In genomic region chr11:106488126-106488561, GRCm38 (mm10) we compare ENCODE assay signal across 8 mouse cellular contexts. TPM values are rescaled to one million over a fixed set of nuclear protein-coding genes. Genes with fewer than 3 reads are reported as not detected.
DNase-seq lines count a peak whose midpoint lies in the region; ATAC-seq and TF ChIP-seq lines count a peak whose summit lies in the region.

No protein-coding gene starts in this region.

- peak; percentile 18 for ATAC-seq in forebrain, embryonic 16.5 days
- ATAC-seq in liver, postnatal 0 days: peak; percentile 9

- H3K4me1 ChIP-seq in heart, adult 2 months (ENCODE audit: control insufficient read depth, insufficient read depth, low read length): no peaks in the 10 kb centered on the region; the same call in 1 of the 2 replicates
- peaks cover 21% of the 10 kb centered on the region for H3K4me1 ChIP-seq in E14TG2a.4 (replicated peaks; ENCODE audit: low read depth, low read length)
- peaks cover 9% of the 10 kb centered on the region for H3K4me1 ChIP-seq in forebrain, embryonic 16.5 days (replicated peaks; ENCODE audit: control insufficient read depth, insufficient read depth, low read length)
- H3K4me1 ChIP-seq in liver, postnatal 0 days (ENCODE audit: insufficient read depth): peaks cover 20% of the 10 kb centered on the region

- H3K27ac ChIP-seq in heart, adult 2 months: peak overlapping the region; percentile 63
- no peak overlapping the region for H3K27ac ChIP-seq in forebrain, embryonic 16.5 days (ENCODE audit: low read length)
- H3K27ac ChIP-seq in liver, postnatal 0 days (ENCODE audit: low read depth): peak overlapping the region; percentile 98

- no peak for DNase-seq in heart, adult 2 months
- DNase-seq in heart, adult 9 months (ENCODE audit: low spot score in 2 of 2): no peak
- no peak for DNase-seq in liver, postnatal 0 days
- no peak for DNase-seq in left cerebral cortex, adult 11 months (ENCODE audit: low spot score)
- DNase-seq in layer of hippocampus, postnatal 14 days (ENCODE audit: low spot score in 2 of 2): no peak
- no peak for DNase-seq in urinary bladder, adult 2 months (ENCODE audit: low spot score)

- H3K27me3 ChIP-seq in heart, adult 2 months (ENCODE audit: control insufficient read depth, insufficient read depth, low read length): no peaks in the 10 kb centered on the region
- H3K27me3 ChIP-seq in E14TG2a.4 (ENCODE audit: insufficient read depth, low read length): peaks cover 7% of the 10 kb centered on the region
- H3K27me3 ChIP-seq in forebrain, embryonic 16.5 days (replicated peaks; ENCODE audit: control insufficient read depth, insufficient read depth, low read length): no peaks in the 10 kb centered on the region
- H3K27me3 ChIP-seq in liver, postnatal 0 days (ENCODE audit: insufficient read depth, low read length): no peaks in the 10 kb centered on the region

- 0 out of 2 replicates have a peak, but pooled peaks cover 1% of the 10 kb centered on the region for H3K79me2 ChIP-seq in heart, adult 2 months (replicated peaks; ENCODE audit: control insufficient read depth, insufficient read depth, low read length)

- no peaks in the 10 kb centered on the region for H3K9me3 ChIP-seq in E14TG2a.4 (ENCODE audit: low read length)
- H3K9me3 ChIP-seq in forebrain, embryonic 16.5 days (ENCODE audit: control insufficient read depth, low read length): no peaks in the 10 kb centered on the region
- no peaks in the 10 kb centered on the region for H3K9me3 ChIP-seq in liver, postnatal 0 days (ENCODE audit: low read length)

- peak overlapping the region; percentile 21; the same call in 1 of the 2 replicates for H3K9ac ChIP-seq in heart, adult 2 months (ENCODE audit: low read depth, low read length)
- H3K9ac ChIP-seq in forebrain, embryonic 16.5 days (replicated peaks; ENCODE audit: low read depth, low read length): no peak overlapping the region
- peak overlapping the region; percentile 99 for H3K9ac ChIP-seq in liver, postnatal 0 days (replicated peaks)

- TF ChIP-seq CTCF in heart, adult 2 months (IDR thresholded peaks at IDR 0.05): no peak
- no peak for TF ChIP-seq CTCF in E14TG2a.4 (conservative IDR thresholded peaks at IDR 0.05; ENCODE audit: low read length)
- TF ChIP-seq CTCF in liver, postnatal 0 days (IDR thresholded peaks at IDR 0.05; ENCODE audit: low read depth): no peak

- WGBS in heart, adult 2 months: 14% methylated on average over 17 of the region's 17 CpGs
- WGBS in forebrain, embryonic 16.5 days: 14% methylated on average over 17 of the region's 17 CpGs
- 10% methylated on average over 17 of the region's 17 CpGs for WGBS in liver, postnatal 0 days (ENCODE audit: insufficient replicate concordance)

- 0 out of 2 replicates have a peak, but pooled peaks cover 2% of the 10 kb centered on the region for H3K36me3 ChIP-seq in heart, adult 2 months (ENCODE audit: control insufficient read depth, insufficient read depth, low read length)
- no peaks in the 10 kb centered on the region for H3K36me3 ChIP-seq in E14TG2a.4 (ENCODE audit: insufficient read depth, low read length)
- no peaks in the 10 kb centered on the region for H3K36me3 ChIP-seq in forebrain, embryonic 16.5 days (ENCODE audit: control insufficient read depth, insufficient read depth)
- H3K36me3 ChIP-seq in liver, postnatal 0 days (replicated peaks; ENCODE audit: insufficient read depth, low read length): no peaks in the 10 kb centered on the region

- H3K4me2 ChIP-seq in forebrain, embryonic 16.5 days (ENCODE audit: low read length): peak overlapping the region; percentile 72
- H3K4me2 ChIP-seq in liver, postnatal 0 days (ENCODE audit: low read depth, low read length): peak overlapping the region; percentile 93

- intact Hi-C loops in heart, adult 2 months (cut with DNase I): no loop called here

- H3K4me3 ChIP-seq in heart, adult 2 months: peak overlapping the region; percentile 99
- peak overlapping the region; percentile 96 for H3K4me3 ChIP-seq in E14TG2a.4 (replicated peaks; ENCODE audit: low read length)
- H3K4me3 ChIP-seq in forebrain, embryonic 16.5 days (replicated peaks; ENCODE audit: low read length): peak overlapping the region; percentile 97
- peak overlapping the region; percentile 100 for H3K4me3 ChIP-seq in liver, postnatal 0 days (ENCODE audit: low read depth, low read length)

- no peak for TF ChIP-seq EP300 in heart, adult 2 months (IDR thresholded peaks at IDR 0.05; ENCODE audit: insufficient read depth, low read depth, low read length)
- TF ChIP-seq EP300 in liver, postnatal 0 days (IDR thresholded peaks at IDR 0.05; ENCODE audit: low read depth): no peak

- no peak for TF ChIP-seq POLR2A in heart, adult 2 months (IDR thresholded peaks at IDR 0.05; ENCODE audit: insufficient read depth, low read depth, low read length)

RNA-seq across cellular contexts. Expression of gene Ern1, which starts 0.5 kb away (rescaled TPM):
- total RNA-seq in heart, adult 2 months (2021): 10 to 100 TPM; 10.2 to 13.9 TPM
- 6.4 and 9.8 TPM in 2 replicates for polyA plus RNA-seq in heart, adult 2 months (2012; rRNA removed)
- polyA plus RNA-seq in forebrain, embryonic 16.5 days (2015; fragmentation: Nextera tagmentation; extraction: Ambion mirVana): 4.9 and 6.0 TPM in 2 replicates
- 1.9 and 2.9 TPM in 2 replicates for polyA plus RNA-seq in liver, postnatal 0 days (2015; fragmentation: Nextera tagmentation; extraction: Ambion mirVana)
- total RNA-seq in layer of hippocampus, postnatal 14 days (2021): 10 to 100 TPM in 1 of 2 experiments, 1 to 10 TPM in 1; 9.2 to 10.2 TPM
- 11.6 and 12.0 TPM in 2 replicates for polyA plus RNA-seq in urinary bladder, adult 2 months (2012; rRNA removed)
